Mouse (Mus musculus) intestine, postnatal 0 days (tissue): ENCODE measurements around the gene Neu2. TPM values are rescaled to one million over a fixed set of nuclear protein-coding genes. Genes with fewer than 3 reads are reported as not detected.
A peak's percentile ranks its signal among the peaks of the same experiment; 100 is the strongest.

Source experiments
- ATAC-seq: fragments of 200-750 bp; cut with Nextera tagmentation; 2 replicates; pipeline ENCODE4 v1.8.0; 2017; ENCODE audit warnings: mild to moderate bottlenecking, moderate TSS enrichment, moderate library complexity
- H3K27ac ChIP-seq: fragments of 300-500 bp; sonication (generic); 2 replicates; pipeline ENCODE4 v1.5.1; 2014; ENCODE audit warnings: mild to moderate bottlenecking, low read depth, low read length, moderate library complexity
- H3K27me3 ChIP-seq: fragments of 300-500 bp; sonication (generic); replicated peaks from 2 replicates; pipeline ENCODE4 v1.6.1; 2014; ENCODE audit warnings: low read length, mixed read lengths; ENCODE audit not compliant: control insufficient read depth, insufficient read depth
- H3K36me3 ChIP-seq: fragments of 300-500 bp; sonication (generic); 2 replicates; pipeline ENCODE4 v1.6.1; 2014; ENCODE audit warnings: mild to moderate bottlenecking, moderate library complexity; ENCODE audit not compliant: control insufficient read depth, insufficient read depth
- H3K4me1 ChIP-seq: fragments of 300-500 bp; sonication (generic); replicated peaks from 2 replicates; pipeline ENCODE4 v1.6.1; 2014; ENCODE audit warnings: antibody characterized with exemption, low read length, mixed read lengths; ENCODE audit not compliant: control insufficient read depth, insufficient read depth
- H3K4me2 ChIP-seq: fragments of 300-500 bp; sonication (generic); replicated peaks from 2 replicates; pipeline ENCODE4 v1.6.1; 2014; ENCODE audit warnings: low read depth, mild to moderate bottlenecking, moderate library complexity
- H3K4me3 ChIP-seq: fragments of 300-500 bp; sonication (generic); 2 replicates; pipeline ENCODE4 v1.5.1; 2014; ENCODE audit warnings: low read depth, low read length
- H3K9ac ChIP-seq: fragments of 300-500 bp; sonication (generic); 2 replicates; pipeline ENCODE4 v1.6.1; 2014; ENCODE audit warnings: mild to moderate bottlenecking, low read depth, low read length
- H3K9me3 ChIP-seq: fragments of 300-500 bp; sonication (generic); 2 replicates; pipeline ENCODE4 v1.6.1; 2016; ENCODE audit warnings: mixed run types; ENCODE audit not compliant: control insufficient read depth
- CTCF ChIP-seq: sonication (generic); IDR thresholded peaks from 2 replicates; pipeline ENCODE4 v1.5.1; 2016; ENCODE audit warnings: low read depth, mild to moderate bottlenecking, control low read depth, antibody characterized with exemption, moderate library complexity
- WGBS: fragments of 180-500 bp; shearing (Covaris S2); extraction: QIAGEN DNeasy Blood & Tissue Kit; methylation state at CpG from one replicate; pipeline ENCODE4 v1.1.7; 2014; 5-methylcytosine and 5-hydroxymethylcytosine counted together
- polyA plus RNA-seq: library from polyadenylated mRNA; unstranded; fragments of >200 nt; fragmentation: Nextera tagmentation; extraction: Ambion mirVana; gene quantifications from 2 replicates; pipeline ENCODE4 v1.2.1, GENCODE M21; 2015

Neu2 gene
- polyA plus RNA-seq, 1 experiment from 2014 or later: 3.3 TPM

GRCm38 (mm10) chr1:87574353-87574752 lies 64.7 kb downstream of the Neu2 start:
- peaks cover 5% of the 10 kb centered on the region for H3K4me1 ChIP-seq
- TF ChIP-seq CTCF: no peak
- H3K27me3 ChIP-seq: no peaks in the 10 kb centered on the region
- H3K9ac ChIP-seq: 0 out of 2 replicates have a peak overlapping the region, but pooled peaks have one; percentile 18
- H3K4me3 ChIP-seq: peak overlapping the region; percentile 46
- H3K27ac ChIP-seq: peak overlapping the region; percentile 88
- 25% methylated on average over 6 of the region's 6 CpGs for WGBS
- peak; percentile 32 for ATAC-seq
- no peaks in the 10 kb centered on the region for H3K9me3 ChIP-seq
- no peaks in the 10 kb centered on the region for H3K36me3 ChIP-seq
- peak overlapping the region; percentile 68 for H3K4me2 ChIP-seq

- peak overlapping the region; percentile 68 for H3K4me2 ChIP-seq
- H3K27me3 ChIP-seq: no peaks in the 10 kb centered on the region
- TF ChIP-seq CTCF: no peak
- 27% methylated on average over 7 of the region's 7 CpGs for WGBS
- no peaks in the 10 kb centered on the region for H3K36me3 ChIP-seq
- peaks cover 9% of the 10 kb centered on the region for H3K4me1 ChIP-seq
- peak overlapping the region; percentile 88 for H3K27ac ChIP-seq
- no peak overlapping the region for H3K9ac ChIP-seq
- H3K9me3 ChIP-seq: no peaks in the 10 kb centered on the region
- peak overlapping the region; percentile 46; the same call in 1 of the 2 replicates for H3K4me3 ChIP-seq
- ATAC-seq: peak; percentile 64
These were observed 65.1 kb downstream of the Neu2 start for GRCm38 (mm10) chr1:87574785-87575184.

GRCm38 (mm10) chr1:87578965-87579364 lies 69.3 kb downstream of the Neu2 start:
- no peak overlapping the region for H3K4me2 ChIP-seq
- H3K4me3 ChIP-seq: no peak overlapping the region
- no peak overlapping the region for H3K9ac ChIP-seq
- peaks cover 4% of the 10 kb centered on the region; the same call in 1 of the 2 replicates for H3K4me1 ChIP-seq
- H3K36me3 ChIP-seq: no peaks in the 10 kb centered on the region
- H3K27ac ChIP-seq: peak overlapping the region; percentile 51
- peak; percentile 87 for ATAC-seq
- peak; percentile 12; the same call in 1 of the 2 replicates for TF ChIP-seq CTCF
- WGBS: 32% methylated on average over 6 of the region's 6 CpGs
- H3K9me3 ChIP-seq: no peaks in the 10 kb centered on the region
- H3K27me3 ChIP-seq: no peaks in the 10 kb centered on the region

GRCm38 (mm10) chr1:87580824-87581223 lies 71.1 kb downstream of the Neu2 start:
- 65% methylated on average over 3 of the region's 3 CpGs for WGBS
- H3K9ac ChIP-seq: no peak overlapping the region
- H3K9me3 ChIP-seq: no peaks in the 10 kb centered on the region
- H3K27ac ChIP-seq: no peak overlapping the region
- no peak for ATAC-seq
- H3K4me1 ChIP-seq: 0 out of 2 replicates have a peak, but pooled peaks cover 4% of the 10 kb centered on the region
- no peak for TF ChIP-seq CTCF
- no peak overlapping the region for H3K4me2 ChIP-seq
- no peaks in the 10 kb centered on the region for H3K27me3 ChIP-seq
- H3K36me3 ChIP-seq: no peaks in the 10 kb centered on the region
- no peak overlapping the region for H3K4me3 ChIP-seq

GRCm38 (mm10) chr1:87589162-87589561 lies 79.5 kb downstream of the Neu2 start:
- H3K27ac ChIP-seq: no peak overlapping the region
- no peaks in the 10 kb centered on the region for H3K4me1 ChIP-seq
- no peaks in the 10 kb centered on the region for H3K36me3 ChIP-seq
- WGBS: 92% methylated on average over 7 of the region's 7 CpGs
- no peak for ATAC-seq
- H3K4me3 ChIP-seq: no peak overlapping the region
- H3K9ac ChIP-seq: no peak overlapping the region
- H3K9me3 ChIP-seq: no peaks in the 10 kb centered on the region
- no peak for TF ChIP-seq CTCF
- H3K27me3 ChIP-seq: no peaks in the 10 kb centered on the region
- no peak overlapping the region for H3K4me2 ChIP-seq

GRCm38 (mm10) chr1:87589980-87590379 lies 80.3 kb downstream of the Neu2 start:
- H3K4me2 ChIP-seq: no peak overlapping the region
- H3K27ac ChIP-seq: no peak overlapping the region
- no peak for TF ChIP-seq CTCF
- no peaks in the 10 kb centered on the region for H3K9me3 ChIP-seq
- no peaks in the 10 kb centered on the region for H3K36me3 ChIP-seq
- WGBS: 68% methylated on average over 8 of the region's 8 CpGs
- ATAC-seq: peak; percentile 73
- no peaks in the 10 kb centered on the region for H3K27me3 ChIP-seq
- no peak overlapping the region for H3K9ac ChIP-seq
- H3K4me3 ChIP-seq: no peak overlapping the region
- H3K4me1 ChIP-seq: no peaks in the 10 kb centered on the region

GRCm38 (mm10) chr1:87594261-87594660 lies 84.6 kb downstream of the Neu2 start:
- TF ChIP-seq CTCF: no peak
- Histone ChIP-seq H3K9me3 (no peaks in the 10 kb centered on the region), H3K4me1 (no peaks in the 10 kb centered on the region), H3K36me3 (no peaks in the 10 kb centered on the region), H3K27me3 (no peaks in the 10 kb centered on the region), H3K4me2 (no peak overlapping the region), H3K4me3 (no peak overlapping the region), H3K9ac (no peak overlapping the region), H3K27ac (no peak overlapping the region)
- ATAC-seq: no peak
- 54% methylated on average over 3 of the region's 3 CpGs for WGBS
